Mouse (Mus musculus): ENCODE data around the gene Hist1h2be. TPM values are rescaled to one million over a fixed set of nuclear protein-coding genes. Genes with fewer than 3 reads are reported as not detected.

The Hist1h2be gene
- total RNA-seq (2014; fragmentation: Nextera tagmentation) (16.4 and 17.5 TPM in 2 replicates), total RNA-seq (2017) (82.4 and 146 TPM in 2 replicates)

DNA sequence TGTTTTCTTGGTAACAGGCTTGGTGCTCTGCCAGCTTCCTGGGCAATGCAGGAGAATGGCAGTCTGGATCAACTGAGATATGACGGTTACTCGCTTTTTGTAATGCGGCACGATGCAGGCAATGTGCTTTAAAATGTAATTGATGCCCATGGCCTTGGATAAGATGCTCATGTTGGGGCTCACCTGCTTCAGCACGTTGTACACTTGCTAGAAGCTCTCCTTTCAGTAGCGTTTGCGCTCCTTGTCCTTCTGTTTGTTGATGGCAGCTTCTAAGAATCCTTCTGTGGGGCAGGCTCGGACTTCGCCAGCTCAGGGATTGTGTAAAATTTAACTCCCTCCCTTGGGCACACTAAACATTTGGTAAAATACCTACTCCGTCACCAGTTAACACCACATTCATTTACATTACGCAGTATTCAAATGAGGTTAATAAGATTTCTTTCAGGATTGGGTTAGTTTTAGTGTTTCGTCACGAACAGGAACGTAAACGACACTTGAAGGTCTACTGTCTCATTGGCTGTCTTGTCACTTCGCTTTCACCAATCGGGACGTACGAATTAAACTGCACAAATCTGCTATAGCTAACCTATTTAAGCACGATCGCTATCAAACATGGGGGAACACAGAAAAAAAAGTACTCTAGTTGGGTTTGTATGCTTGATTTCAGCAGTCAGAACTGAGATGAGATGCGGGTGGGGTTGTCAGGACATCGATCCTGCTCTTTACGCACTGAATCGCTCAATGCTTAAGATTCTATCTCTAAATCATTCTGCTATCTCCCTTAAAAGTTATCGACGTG is at the start of gene Hist1h2be:
TSS of gene Hist1h2be (minus strand) at position 392 of the 799 bp plus-strand sequence.
- ATAC-seq (replicated peaks; ENCODE audit: poor library complexity, severe bottlenecking): peak; percentile 62

DNA sequence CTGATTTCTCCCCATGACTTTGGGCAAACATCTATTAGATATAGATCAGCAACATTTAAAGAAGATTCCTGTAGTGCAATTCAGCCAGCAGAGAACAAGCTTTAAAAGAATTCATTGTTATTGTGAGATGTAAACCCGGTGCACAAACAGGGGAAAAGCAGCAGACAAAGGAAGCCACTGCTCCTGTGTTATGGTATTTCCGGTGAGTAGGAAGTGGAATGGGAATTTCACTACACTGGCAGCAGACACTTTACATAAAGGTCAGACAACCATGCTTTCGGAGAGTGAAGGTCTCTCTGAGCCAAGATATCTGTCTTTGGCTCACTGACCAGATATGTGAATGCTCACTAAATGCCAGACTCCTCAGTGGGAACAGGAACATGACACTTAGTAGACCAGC is 41.6 kb upstream of the Hist1h2be start:
- no peak for ATAC-seq (replicated peaks; ENCODE audit: poor library complexity, severe bottlenecking)

DNA sequence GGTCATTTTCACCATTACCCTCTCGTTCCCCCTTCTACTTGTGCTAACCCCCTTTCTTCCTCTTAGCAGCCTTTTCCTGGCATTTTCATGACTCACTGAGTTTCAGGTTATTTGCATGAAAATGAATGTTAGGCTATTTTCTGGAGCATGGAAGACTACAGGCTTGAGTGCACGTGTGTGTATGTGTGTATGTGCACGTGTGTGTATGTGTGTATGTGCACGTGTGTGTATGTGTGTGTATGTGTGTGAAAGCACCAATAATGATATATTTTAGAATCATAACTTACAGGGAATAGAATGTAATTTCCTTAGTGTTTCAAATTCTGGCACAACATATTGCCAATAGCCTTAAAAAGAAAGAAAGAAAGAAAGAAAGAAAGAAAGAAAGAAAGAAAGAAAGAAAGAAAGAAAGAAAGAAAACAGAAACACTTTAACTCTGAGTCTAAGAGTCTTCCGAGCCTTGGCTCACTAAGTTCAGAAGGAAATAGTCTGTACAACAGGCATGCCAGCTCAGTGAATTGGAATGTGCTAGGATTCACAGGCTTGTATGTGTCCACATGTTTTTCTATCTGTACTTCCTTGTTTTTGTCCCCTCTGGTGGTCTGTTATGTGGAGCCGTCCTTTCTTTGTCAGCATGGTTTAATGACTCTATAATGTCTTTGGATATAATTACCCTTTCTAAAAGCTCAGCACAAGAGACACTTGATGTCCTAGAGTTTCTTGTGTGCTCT is 38.9 kb upstream of the Hist1h2be start:
- no peak for ATAC-seq (replicated peaks; ENCODE audit: poor library complexity, severe bottlenecking)

DNA sequence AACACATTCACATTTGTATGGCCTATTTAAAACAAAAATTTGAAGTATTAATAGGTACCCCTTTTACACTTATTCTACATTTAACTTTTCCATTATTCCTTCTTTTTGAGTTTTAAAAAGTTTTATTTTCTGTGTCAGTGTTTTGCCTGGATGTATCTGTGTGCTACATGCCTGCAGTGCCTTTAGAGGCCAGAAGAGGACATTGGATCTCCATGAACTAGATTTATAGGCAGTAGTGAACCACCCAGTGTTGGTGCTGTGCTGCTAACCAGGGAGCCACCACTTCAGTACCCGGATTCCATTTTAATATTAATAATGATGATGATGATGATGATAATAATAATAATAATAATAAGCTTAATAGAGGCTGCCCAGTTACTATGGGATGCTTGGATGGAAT is 9.7 kb upstream of the Hist1h2be start:
- ATAC-seq (replicated peaks; ENCODE audit: poor library complexity, severe bottlenecking): peak; percentile 46; the same call in 1 of the 2 replicates

DNA sequence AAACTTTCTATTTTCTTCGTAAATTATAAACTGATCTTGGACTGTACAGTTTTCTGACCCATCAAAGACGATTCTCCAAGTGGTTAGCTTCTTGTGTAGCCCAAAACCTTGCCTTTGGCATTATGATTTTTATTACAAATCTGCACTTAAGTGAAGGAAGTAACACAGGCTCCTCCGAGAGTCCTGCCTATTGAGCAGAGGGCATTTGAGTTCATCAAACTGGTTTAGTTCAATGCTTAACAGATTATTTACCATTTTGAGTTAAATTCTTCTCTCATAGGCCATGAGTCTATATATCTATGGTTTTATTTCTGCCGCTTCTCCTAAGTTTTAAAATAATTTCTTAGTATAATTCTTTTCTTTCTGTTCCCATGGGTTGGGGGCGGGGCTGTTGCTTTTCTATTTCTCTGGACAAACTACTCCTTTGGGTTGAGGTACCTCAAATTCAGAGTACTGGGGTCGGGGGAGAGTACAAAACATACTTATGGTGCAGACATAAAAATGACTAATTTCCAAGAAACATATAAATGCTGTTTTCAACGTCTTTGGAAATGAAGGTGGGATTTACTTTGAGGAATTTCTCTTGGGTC is 2.0 kb upstream of the Hist1h2be start:
- ATAC-seq (replicated peaks; ENCODE audit: poor library complexity, severe bottlenecking): no peak

DNA sequence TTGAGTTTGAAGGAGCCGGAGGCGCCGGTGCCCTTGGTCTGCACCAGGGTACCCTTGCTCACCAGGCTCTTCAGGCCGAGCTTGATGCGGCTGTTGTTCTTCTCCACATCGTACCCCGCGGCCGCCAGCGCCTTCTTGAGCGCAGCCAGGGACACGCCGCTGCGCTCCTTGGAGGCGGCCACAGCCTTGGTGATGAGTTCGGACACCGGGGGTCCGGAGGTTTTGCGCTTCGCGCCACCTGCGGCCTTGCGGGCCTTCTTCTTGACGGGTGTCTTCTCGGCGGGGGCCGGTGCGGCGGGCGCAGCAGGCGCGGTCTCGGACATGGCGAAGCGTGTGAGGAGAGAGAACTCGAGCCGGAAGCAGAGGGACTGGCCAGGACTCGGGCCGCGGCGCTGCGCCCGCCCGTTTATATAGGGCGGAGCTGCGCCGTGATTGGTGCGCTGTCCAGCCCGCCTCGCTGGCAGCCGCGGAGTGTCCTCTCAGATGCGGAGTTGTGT is 1.3 kb upstream of the Hist1h2be start, which contains the start of gene Hist1h1e:
TSS of gene Hist1h1e (minus strand) at position 384 of the 497 bp plus-strand sequence.
- ATAC-seq (replicated peaks; ENCODE audit: poor library complexity, severe bottlenecking): peak; percentile 69

DNA sequence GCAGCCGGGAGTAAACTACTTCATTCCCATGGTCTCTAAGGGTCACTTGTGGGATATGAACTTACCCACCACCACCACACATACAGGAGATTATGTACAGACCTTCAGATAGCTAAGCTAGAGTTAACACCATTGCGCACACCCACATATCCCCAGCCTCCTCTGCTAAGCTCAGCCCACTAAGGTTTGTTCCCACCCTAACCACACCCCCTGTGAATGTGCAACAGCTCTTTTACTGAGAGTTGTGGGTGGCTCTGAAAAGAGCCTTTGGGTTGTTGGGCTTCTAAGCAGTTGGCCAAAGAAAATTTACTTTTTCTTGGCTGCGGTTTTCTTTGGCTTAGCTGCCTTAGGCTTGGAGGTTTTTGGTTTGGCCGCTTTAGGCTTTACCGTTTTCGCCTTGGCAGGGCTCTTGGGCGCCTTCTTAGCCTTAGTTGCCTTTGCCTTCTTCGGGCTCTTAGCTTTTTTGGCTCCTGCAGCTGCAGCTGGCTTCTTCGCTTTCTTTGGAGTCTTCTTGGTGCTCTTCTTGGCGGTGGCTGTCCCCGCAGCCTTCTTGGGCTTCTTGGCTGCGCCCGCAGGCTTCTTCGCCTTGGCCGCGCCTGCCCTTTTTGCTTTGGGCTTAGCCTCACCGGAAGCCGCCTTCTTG is 729 bp upstream of the Hist1h2be start:
- peak; percentile 69 for ATAC-seq (replicated peaks; ENCODE audit: poor library complexity, severe bottlenecking)

DNA sequence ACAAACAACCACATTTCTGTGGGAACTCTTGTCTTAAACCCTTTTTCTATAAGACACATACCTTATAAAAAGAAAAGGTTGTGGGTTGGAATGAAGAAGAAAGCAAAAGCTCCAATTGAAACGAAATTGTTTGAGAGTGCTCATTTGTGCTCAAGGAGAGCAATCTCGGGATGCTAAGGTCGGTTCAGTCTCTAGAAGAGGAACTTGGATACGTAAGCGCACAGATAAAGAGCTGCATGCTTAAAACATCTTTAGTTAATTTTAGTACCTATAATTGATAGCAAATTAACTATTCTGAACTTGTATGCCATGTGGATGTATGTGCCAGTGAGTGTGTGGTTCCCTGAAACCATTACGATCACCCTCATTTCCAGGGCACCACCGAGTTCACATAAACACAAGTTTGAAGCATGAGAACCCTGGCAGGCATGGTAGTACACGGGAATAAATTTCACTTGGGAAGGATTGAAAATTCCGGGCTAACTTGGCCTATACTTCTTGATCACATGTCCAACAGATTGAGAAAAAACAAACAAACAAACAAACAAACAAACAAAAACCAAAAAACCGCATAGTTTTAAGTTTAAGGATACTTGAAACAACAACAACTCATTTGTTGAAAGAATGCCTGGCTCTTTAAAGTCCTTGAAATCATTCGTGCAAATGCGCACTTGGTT is 730 bp downstream of the Hist1h2be start:
- ATAC-seq (replicated peaks; ENCODE audit: poor library complexity, severe bottlenecking): no peak

DNA sequence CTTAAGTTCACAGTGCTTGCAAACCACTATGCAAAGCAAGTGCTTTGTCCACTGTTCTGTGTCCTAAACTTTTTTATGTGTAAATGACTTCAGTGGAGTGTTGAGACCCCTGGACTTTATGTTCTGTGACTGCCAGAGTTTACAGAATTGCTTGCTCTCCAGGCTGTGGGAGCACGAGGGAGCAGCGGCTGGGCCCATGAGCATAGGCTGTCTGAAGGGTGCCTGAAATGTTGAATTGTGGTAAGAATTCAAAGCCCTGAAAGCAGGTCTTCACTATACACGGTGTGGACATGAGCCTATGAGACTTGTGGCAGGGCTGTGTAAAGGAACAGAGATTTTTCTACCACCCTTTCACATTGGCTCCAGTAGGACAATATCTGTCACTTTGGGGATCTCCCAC is 9.3 kb downstream of the Hist1h2be start:
- no peak for ATAC-seq (replicated peaks; ENCODE audit: poor library complexity, severe bottlenecking)

DNA sequence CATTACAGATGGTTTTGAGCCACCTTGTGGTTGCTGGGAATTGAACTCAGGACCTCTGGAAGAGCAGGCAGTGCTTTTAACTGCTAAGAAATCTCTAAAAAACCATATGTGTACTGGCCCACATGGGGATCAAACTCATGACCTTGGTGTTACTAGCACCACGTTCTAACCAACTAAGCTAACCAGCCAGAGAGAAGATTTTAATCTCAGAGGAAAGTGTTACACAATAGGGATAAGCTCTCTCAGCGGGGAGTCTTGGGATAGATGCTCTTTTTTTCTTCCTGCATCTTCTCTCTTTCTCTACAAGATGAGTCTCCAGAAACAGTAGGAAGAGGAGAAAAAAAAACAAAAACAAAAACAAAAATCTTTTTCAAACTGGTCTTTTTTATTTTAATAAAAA is 10.5 kb downstream of the Hist1h2be start:
- ATAC-seq (replicated peaks; ENCODE audit: poor library complexity, severe bottlenecking): no peak

DNA sequence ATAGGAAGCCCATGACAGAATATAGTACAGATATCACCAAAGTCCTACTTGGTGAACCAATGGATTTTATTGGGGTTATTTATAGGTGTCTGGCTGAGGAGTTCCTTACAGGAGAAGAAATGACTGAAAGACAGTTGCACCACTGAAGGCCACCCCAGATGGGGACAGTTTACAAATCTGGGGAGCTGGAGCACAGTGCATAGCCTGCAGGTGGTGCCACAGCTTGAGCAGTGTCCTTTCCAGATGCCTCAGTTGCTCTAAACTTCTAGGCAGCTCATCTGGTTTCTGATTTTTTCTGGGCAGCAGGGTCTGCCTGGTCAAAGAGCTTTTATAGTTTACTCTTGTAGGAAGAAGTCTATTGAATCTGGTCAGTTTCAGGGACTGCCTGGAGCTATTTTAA is 11.1 kb downstream of the Hist1h2be start:
- ATAC-seq (replicated peaks; ENCODE audit: poor library complexity, severe bottlenecking): no peak

DNA sequence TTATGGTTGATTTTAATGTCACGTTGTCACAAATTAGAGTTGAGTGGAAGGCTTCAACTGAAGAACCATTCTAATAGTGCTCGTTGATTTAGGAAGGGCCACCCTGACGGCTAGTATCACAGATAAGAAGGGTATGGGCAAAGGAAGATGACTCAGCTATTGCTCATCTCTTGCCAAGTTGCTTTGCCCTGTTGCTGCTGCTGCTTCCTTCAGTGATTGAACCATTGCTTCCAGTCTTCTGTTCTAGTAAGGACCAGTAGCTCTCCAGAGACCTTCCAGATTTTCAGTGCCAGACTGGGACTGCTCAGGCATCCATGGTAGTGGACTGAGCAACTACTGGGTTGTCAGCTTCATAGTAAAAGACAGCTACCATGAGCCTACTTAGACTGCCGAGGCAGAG is 11.7 kb downstream of the Hist1h2be start:
- ATAC-seq (replicated peaks; ENCODE audit: poor library complexity, severe bottlenecking): no peak

DNA sequence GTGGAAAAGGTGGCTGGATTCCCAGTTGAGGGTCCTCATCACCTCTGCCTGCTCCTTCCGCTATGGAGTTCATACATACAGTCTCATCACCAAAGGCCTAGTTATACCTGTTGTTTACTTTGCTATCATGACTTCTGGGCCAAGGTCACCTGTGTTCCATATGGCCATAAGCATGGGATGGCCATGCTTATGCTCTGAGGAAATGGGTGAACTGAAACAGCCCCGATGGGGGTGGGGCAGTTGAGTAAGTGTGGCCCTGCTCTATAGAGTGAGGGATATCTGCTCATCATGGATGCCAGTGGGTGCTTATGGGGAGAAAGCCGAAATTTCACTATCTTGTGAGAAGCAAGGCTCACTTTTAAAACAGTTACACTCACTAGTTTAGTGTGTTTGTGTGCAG is 15.9 kb downstream of the Hist1h2be start:
- ATAC-seq (replicated peaks; ENCODE audit: poor library complexity, severe bottlenecking): no peak

DNA sequence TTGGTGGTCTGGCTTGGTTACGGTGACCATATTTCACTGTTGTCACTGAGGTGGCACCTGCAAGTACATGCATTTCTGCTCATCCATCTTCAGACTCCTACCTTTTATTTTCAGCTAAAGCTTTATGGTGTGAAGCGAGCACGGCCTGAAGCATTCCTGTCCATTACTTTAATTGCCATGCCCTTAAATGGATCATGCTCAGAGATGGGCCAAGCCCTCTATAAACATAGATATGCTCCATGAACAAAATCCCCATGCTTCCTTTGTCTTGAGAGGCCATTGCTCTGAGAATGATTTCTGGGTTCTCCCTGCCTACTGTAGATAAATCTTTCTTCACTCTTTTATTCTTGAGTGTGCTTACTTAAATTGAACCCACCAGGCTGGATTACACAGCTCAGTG is 16.5 kb downstream of the Hist1h2be start:
- no peak for ATAC-seq (replicated peaks; ENCODE audit: poor library complexity, severe bottlenecking)

DNA sequence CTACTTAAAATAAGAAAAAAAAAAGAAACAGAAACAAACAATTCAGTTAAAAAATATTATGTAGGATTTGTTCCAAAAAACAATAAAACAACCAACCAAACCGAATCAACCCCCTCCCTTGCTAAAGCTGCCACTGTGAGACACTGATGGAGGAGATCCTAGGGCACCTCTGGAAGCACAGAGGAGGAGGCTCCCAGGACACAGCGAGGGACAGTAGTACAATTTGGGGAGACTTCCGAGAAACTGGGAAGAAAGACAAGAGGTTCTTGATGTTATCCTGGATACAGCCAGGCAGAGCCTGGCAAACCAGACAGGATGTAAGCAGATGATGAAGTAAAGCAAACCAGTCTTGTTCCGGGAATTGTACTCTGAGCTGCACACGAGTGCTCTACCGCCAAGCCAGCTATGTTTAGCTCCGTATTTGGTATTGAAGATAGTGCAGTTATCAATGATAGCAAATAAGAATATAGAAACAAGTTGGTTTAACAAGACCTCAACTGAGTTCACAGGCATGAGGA is 17.7 kb downstream of the Hist1h2be start:
- ATAC-seq (replicated peaks; ENCODE audit: poor library complexity, severe bottlenecking): no peak

DNA sequence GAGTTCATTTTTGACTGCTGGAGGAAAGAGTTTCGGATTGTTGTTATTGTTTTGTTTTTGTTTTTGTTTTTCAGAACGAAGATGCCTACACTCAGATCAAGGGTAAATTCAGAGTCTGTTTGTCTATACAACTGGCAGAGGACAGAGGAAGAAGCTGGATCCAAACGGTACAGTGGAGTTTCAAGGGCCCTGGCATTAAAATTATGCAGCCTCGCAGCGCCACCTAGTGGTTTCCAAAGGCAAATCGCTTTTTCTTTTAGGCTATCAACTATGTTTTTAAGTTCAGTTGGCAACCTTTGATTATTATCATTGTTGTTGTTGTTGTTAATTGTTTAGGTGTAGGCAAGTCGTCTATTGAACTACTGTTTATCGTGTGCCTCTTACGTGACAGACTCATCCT is 23.0 kb downstream of the Hist1h2be start:
- ATAC-seq (replicated peaks; ENCODE audit: poor library complexity, severe bottlenecking): peak; percentile 79

DNA sequence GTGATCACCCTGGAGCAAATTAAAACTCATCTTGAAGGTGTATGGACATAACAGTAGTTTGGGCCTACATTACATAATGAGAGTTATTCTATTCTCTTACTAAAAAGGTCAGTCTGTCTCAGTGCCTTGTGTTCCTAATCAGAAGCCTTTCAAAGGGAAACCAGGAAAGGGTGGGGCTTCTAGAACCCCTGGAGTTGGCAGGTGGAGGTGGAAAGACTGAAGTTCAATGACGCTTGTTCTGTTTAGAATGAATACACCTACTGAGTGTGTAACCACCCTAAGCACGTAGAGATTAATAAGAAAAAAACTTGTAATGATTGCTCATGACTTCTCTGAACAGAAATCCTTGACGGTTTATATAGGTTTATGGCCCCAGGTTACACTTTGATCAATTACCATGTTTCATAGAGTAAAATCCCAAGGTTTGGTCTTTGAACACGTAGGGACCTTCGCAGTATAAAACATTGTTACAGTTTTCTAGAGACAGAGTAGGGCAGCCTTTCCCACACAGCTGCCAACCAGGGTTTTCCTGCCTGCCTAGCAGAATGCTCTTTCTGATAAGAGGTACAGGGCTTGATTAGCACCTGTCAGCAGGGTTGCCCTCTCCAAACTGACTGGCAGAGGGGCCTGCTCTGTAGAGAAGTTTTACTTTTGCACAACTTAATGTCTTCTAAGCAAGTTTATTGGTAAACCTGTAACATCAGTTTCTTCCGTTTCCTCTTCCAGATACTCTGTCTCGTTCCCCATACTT is 25.1 kb downstream of the Hist1h2be start:
- no peak for ATAC-seq (replicated peaks; ENCODE audit: poor library complexity, severe bottlenecking)

DNA sequence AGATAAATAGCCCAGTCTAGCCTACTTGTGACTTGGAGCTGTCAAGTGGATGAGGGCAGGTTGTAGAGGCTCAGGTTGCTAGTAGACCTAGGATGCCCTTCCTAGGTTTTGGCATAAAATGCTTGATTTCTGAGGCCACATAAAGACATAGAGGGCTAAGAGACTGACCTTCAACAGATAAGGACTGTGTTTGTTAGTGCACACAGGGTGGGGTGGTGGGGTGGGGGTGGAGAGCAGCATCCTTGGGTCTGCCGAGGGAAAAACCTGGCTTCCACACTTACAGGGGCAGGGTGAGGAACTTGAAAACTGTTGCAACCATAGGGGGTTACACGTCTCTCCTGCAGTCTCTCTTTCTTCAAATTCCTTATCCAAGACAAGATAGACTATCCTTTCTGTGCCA is 25.7 kb downstream of the Hist1h2be start:
- ATAC-seq (replicated peaks; ENCODE audit: poor library complexity, severe bottlenecking): no peak

Measured in granulocyte monocyte progenitor cell, adult 5-6 weeks (primary cell).